Mouse (Mus musculus): ENCODE measurements around the gene Gpr107. TPM values are rescaled to one million over a fixed set of nuclear protein-coding genes. Genes with fewer than 3 reads are reported as not detected.

The Gpr107 gene
- polyA plus RNA-seq, 1 experiment: 26.6 TPM

GRCm38 (mm10) chr2:31260549-31260948 is 108.4 kb downstream of the Gpr107 start:
- 82% methylated on average over 8 of the region's 8 CpGs for WGBS
- DNase-seq (ENCODE audit: low read depth, low spot score): no peak

GRCm38 (mm10) chr2:31263039-31263461 is 110.9 kb downstream of the Gpr107 start:
- 64% methylated on average over 8 of the region's 8 CpGs for WGBS
- no peak for DNase-seq (ENCODE audit: low read depth, low spot score)

- WGBS: 21% methylated on average over 10 of the region's 10 CpGs
- no peak for DNase-seq (ENCODE audit: low read depth, low spot score)
Observed at GRCm38 (mm10) chr2:31263746-31264378, 111.7 kb downstream of the Gpr107 start.

- DNase-seq (ENCODE audit: low read depth, low spot score): no peak
- WGBS: 71% methylated on average over 6 of the region's 6 CpGs
Observed at GRCm38 (mm10) chr2:31267447-31267846, 115.3 kb downstream of the Gpr107 start.

Other genes starting within 250 kb of the Gpr107 start
- 9.6 and 11.4 TPM in 2 replicates for gene Ptges, start 222.5 kb upstream of the Gpr107 start, polyA plus RNA-seq (2012; rRNA removed)
- gene Tor1b, start 199.4 kb upstream of the Gpr107 start, polyA plus RNA-seq (2012; rRNA removed): 14.3 and 18.1 TPM in 2 replicates
- gene Tor1a, start 184.4 kb upstream of the Gpr107 start, polyA plus RNA-seq (2012; rRNA removed): 51.1 and 58.2 TPM in 2 replicates
- gene BC005624, start 170.1 kb upstream of the Gpr107 start, polyA plus RNA-seq (2012; rRNA removed): 17.7 and 18.5 TPM in 2 replicates
- gene Usp20, start 170.0 kb upstream of the Gpr107 start, polyA plus RNA-seq (2012; rRNA removed): 6.0 and 6.8 TPM in 2 replicates
- gene Fnbp1, start 10.3 kb upstream of the Gpr107 start, polyA plus RNA-seq (2012; rRNA removed): 24.3 and 30.2 TPM in 2 replicates
- 1.3 and 1.8 TPM in 2 replicates for gene Ncs1, start 93.5 kb downstream of the Gpr107 start, polyA plus RNA-seq (2012; rRNA removed)
- 54.9 and 69.9 TPM in 2 replicates for gene Hmcn2, start 162.1 kb downstream of the Gpr107 start, polyA plus RNA-seq (2012; rRNA removed)